Mouse (Mus musculus) hindbrain, embryonic 13.5 days (tissue): Measurements from ENCODE around the gene Dnaja3. TPM values are rescaled to one million over a fixed set of nuclear protein-coding genes. Genes with fewer than 3 reads are reported as not detected.
A peak's percentile ranks its signal among the peaks of the same experiment; 100 is the strongest.
"Not testable (repeated sequence)": the region's sequence is repeated elsewhere in the genome, so short reads cannot be mapped to it uniquely, and the experiment has no call there.

Experiments
- ATAC-seq: fragments of 200-750 bp; cut with Nextera tagmentation; 2 replicates; pipeline ENCODE4 v1.8.0; 2017; ENCODE audit warnings: moderate TSS enrichment; ENCODE audit not compliant: low FRiP score
- H3K27ac ChIP-seq: fragments of 300-500 bp; sonication (generic); 2 replicates; pipeline ENCODE4 v1.5.1; 2015; ENCODE audit warnings: inconsistent platforms, mild to moderate bottlenecking, moderate library complexity
- H3K27me3 ChIP-seq: fragments of 300-500 bp; sonication (generic); 2 replicates; pipeline ENCODE4 v1.6.1; 2015; ENCODE audit warnings: mild to moderate bottlenecking, inconsistent platforms
- H3K36me3 ChIP-seq: fragments of 300-500 bp; sonication (generic); 2 replicates; pipeline ENCODE4 v1.6.1; 2015; ENCODE audit warnings: mild to moderate bottlenecking, inconsistent platforms
- H3K4me1 ChIP-seq: fragments of 300-500 bp; sonication (generic); replicated peaks from 2 replicates; pipeline ENCODE4 v1.6.1; 2015; ENCODE audit warnings: inconsistent platforms
- H3K4me2 ChIP-seq: fragments of 300-500 bp; sonication (generic); 2 replicates; pipeline ENCODE4 v1.6.1; 2015; ENCODE audit warnings: inconsistent platforms, mild to moderate bottlenecking, moderate library complexity
- H3K4me3 ChIP-seq: fragments of 300-500 bp; sonication (generic); 2 replicates; pipeline ENCODE4 v1.5.1; 2015; ENCODE audit warnings: mild to moderate bottlenecking, inconsistent platforms
- H3K9ac ChIP-seq: fragments of 300-500 bp; sonication (generic); 2 replicates; pipeline ENCODE4 v1.6.1; 2015; ENCODE audit warnings: mild to moderate bottlenecking, inconsistent platforms
- H3K9me3 ChIP-seq: fragments of 300-500 bp; sonication (generic); 2 replicates; pipeline ENCODE4 v1.6.1; 2016; ENCODE audit warnings: inconsistent platforms
- WGBS: fragments of 180-500 bp; shearing (Covaris S2); methylation state at CpG from one replicate; pipeline ENCODE4 v1.1.7; 2015; 5-methylcytosine and 5-hydroxymethylcytosine counted together
- polyA plus RNA-seq: library from polyadenylated mRNA; unstranded; fragments of >200 nt; fragmentation: Nextera tagmentation; extraction: Ambion mirVana; gene quantifications from 2 replicates; pipeline ENCODE4 v1.2.1, GENCODE M21; 2015

Gene Dnaja3
- polyA plus RNA-seq, 1 experiment from 2014 or later, result 54.8 TPM

DNA sequence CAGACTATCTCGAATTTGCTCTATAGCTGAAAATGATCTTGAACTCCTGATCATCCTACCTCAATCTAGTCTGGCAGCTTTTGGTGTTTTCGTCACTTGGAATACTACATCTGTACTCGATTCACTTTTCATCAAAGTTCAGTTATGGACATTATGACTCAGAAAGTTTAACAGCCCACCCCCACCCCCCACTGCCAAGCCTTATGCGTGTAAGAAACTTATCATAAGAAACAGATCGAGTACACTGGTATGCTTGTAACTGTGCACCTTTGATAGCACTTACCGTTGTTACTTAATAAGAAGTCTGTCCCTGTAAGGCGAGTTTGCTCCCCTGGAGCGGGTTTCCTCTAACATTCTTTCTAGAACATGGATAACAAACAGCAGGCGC, 43.4 kb downstream of the Dnaja3 start:
- Histone ChIP-seq H3K4me2 (peak overlapping the region; percentile 93), H3K36me3 (peaks cover 12% of the 10 kb centered on the region), H3K4me1 (peaks cover 31% of the 10 kb centered on the region), H3K4me3 (peak overlapping the region; percentile 94), H3K27ac (peak overlapping the region; percentile 78), H3K27me3 (no peaks in the 10 kb centered on the region), H3K9me3 (no peaks in the 10 kb centered on the region), H3K9ac (peak overlapping the region; percentile 95)
- WGBS, result 35% methylated on average over 9 of the region's 9 CpGs
- ATAC-seq, result no peak

DNA sequence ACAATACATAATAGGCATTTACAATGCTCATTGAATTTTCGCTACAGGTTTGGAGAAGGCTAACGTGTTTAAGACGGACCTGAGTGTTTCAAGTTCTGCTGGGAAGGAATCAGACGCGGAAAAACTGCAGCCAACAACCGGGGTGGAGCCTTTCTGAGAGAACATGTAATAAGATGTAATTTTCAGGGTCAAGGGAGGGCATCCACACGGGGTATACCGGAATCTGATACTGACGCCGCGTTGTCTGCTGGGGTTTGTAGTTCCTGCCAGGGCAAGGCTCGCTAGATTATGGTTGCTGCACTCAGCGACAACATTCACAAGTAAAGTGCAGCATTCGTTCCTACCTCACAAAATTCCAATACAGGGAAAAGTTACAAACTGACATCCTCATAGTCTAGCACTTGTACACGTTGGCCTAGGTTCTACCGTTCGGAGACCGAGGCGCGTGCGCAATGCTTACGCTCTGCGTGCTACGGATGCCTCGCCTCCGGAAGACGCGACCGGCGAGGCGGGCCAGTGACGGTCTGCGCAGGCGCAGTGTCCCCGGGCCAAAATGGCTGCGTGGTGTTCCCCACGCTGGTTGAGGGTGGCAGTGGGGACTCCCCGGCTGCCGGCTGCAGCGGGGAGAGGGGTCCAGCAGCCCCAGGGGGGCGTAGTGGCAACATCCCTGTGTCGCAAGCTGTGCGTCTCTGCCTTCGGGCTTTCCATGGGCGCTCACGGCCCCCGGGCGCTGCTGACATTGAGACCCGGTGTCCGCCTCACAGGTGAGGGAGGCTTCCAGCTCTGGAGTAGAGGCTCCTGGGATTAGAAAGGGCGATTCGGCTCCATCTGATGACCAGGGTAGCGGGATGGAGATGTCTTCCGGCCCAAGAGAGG, 44.0 kb downstream of the Dnaja3 start:
- peaks cover 25% of the 10 kb centered on the region for H3K4me1 ChIP-seq
- H3K4me3 ChIP-seq, result peak overlapping the region; percentile 94
- peak overlapping the region; percentile 78 for H3K27ac ChIP-seq
- no peaks in the 10 kb centered on the region for H3K27me3 ChIP-seq
- peak overlapping the region; percentile 95 for H3K9ac ChIP-seq
- ATAC-seq, result peak; percentile 87
- H3K9me3 ChIP-seq, result no peaks in the 10 kb centered on the region
- under 1% methylated on average over 54 of the region's 54 CpGs for WGBS
- H3K4me2 ChIP-seq, result peak overlapping the region; percentile 93
- H3K36me3 ChIP-seq, result peaks cover 15% of the 10 kb centered on the region

DNA sequence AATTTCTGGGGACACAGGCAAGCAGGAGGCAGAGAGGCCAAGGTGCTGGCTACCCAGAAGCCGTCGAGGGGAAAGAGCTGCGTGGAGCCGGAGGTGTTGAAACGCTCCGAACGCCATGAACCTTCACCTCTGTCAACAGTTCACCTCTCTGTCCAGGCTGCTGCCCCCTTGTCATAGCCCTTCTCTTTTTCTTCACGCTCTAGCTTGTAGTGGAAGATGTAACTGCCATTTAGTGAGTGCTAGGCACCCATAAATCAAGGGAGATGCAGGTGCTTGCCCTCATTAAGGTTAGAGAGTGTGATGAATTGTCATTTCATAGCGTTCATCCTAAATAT, 44.6 kb downstream of the Dnaja3 start:
- 2% methylated on average over 9 of the region's 9 CpGs for WGBS
- Histone ChIP-seq H3K36me3 (peaks cover 21% of the 10 kb centered on the region), H3K9me3 (no peaks in the 10 kb centered on the region), H3K4me3 (peak overlapping the region; percentile 94), H3K9ac (peak overlapping the region; percentile 95), H3K4me1 (peaks cover 20% of the 10 kb centered on the region), H3K27ac (peak overlapping the region; percentile 78), H3K27me3 (no peaks in the 10 kb centered on the region), H3K4me2 (peak overlapping the region; percentile 93)
- no peak for ATAC-seq

DNA sequence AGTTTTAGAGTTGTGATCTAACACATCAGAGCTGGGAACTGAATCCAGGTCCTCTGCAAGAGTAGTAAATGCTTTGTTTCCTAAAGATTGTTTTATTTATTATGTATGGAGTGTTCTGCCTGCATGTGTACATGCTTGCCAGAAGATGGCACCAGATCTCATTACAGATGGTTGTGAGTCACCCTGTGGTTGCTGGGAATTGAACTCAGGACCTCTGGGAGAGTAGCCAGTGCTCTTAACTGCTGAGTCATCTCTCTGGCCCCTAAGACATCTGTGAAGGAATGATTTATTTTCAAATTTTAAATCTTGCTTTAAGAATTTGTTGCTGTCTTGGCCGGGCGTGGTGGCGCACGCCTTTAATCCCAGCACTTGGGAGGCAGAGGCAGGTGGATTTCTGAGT, 49.6 kb downstream of the Dnaja3 start:
- peaks cover 68% of the 10 kb centered on the region for H3K36me3 ChIP-seq
- H3K9me3 ChIP-seq, result not testable (repeated sequence)

DNA sequence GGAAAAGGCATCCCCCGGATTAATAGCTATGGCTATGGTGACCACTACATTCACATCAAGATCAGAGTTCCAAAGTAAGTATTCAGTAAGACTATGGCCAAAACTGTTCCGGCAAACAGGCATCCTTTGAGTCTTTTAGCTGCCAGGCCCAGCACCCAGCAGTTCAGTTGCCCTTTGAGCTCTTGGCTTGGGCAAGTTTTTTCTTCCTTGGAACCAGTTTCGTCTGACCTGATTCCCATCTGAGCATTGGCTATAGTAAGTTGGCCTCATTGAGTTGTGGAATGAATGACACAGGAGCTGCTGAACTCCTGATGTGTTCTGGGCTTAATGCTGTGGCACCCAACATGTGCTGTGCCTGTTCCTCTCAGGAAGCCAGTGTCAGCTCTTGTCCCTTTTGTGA, 61.4 kb downstream of the Dnaja3 start:
- no peak overlapping the region for H3K4me2 ChIP-seq
- no peak overlapping the region for H3K9ac ChIP-seq
- WGBS, result 96% methylated on average over 3 of the region's 3 CpGs
- H3K9me3 ChIP-seq, result no peaks in the 10 kb centered on the region
- no peak for ATAC-seq
- no peak overlapping the region for H3K27ac ChIP-seq
- H3K4me3 ChIP-seq, result no peak overlapping the region
- no peaks in the 10 kb centered on the region for H3K4me1 ChIP-seq
- peaks cover 98% of the 10 kb centered on the region for H3K36me3 ChIP-seq
- H3K27me3 ChIP-seq, result no peaks in the 10 kb centered on the region

More for the DNA sequence above, 49.6 kb downstream of the Dnaja3 start:
- not testable (repeated sequence) for ATAC-seq, H3K27ac ChIP-seq, H3K9ac ChIP-seq, H3K4me3 ChIP-seq, H3K4me2 ChIP-seq, H3K27me3 ChIP-seq
- peaks cover 13% of the 10 kb centered on the region for H3K4me1 ChIP-seq
- WGBS, result 98% methylated on average over 4 of the region's 4 CpGs

DNA sequence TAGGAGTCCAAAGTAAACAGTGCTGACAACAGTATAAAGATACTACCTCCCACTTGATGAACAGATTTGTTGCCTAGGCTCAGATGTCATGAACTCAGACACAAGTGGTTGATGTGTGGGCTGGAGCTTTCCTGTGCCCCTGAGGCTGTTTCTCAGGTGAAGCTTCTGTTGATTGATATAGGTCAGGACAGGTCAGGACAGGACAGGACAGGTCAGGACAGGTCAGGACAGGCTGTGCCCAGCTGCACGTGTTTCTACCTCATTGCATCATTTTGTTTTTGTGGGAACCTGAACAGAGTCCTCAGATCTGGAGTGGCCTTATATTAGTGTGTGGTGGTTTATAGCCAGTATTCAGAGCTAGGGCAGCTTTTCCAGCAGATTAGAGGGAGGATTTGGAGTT, 62.9 kb downstream of the Dnaja3 start:
- H3K4me1 ChIP-seq, result no peaks in the 10 kb centered on the region
- H3K27me3 ChIP-seq, result no peaks in the 10 kb centered on the region

DNA sequence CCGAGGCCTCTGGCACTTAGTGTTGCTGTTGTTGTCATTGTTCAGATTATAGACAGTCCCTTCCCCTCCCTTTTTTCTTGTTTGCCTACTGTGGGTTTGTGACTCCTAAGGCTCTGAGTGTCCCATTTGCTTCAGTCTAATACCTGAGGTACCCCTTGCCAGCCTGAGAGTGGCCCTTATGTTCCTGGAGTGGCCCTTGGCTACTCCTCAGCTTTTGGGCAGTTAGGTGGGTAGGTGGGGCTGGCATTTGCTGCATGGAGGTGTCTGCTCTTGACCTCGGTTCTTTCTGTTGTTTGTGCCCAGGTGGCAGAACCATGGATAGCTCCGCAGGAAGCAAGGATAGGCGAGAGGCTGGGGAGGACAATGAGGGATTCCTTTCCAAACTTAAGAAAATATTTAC, 65.8 kb downstream of the Dnaja3 start:
- ATAC-seq, result no peak
- Histone ChIP-seq H3K4me3 (no peak overlapping the region), H3K9me3 (no peaks in the 10 kb centered on the region), H3K9ac (no peak overlapping the region), H3K4me1 (no peaks in the 10 kb centered on the region), H3K27me3 (no peaks in the 10 kb centered on the region), H3K36me3 (peaks cover 94% of the 10 kb centered on the region), H3K4me2 (no peak overlapping the region), H3K27ac (no peak overlapping the region)
- WGBS, result 74% methylated on average over 4 of the region's 4 CpGs

More for the DNA sequence above, 62.9 kb downstream of the Dnaja3 start:
- ATAC-seq, result no peak
- H3K9me3 ChIP-seq, result no peaks in the 10 kb centered on the region
- no peak overlapping the region for H3K4me3 ChIP-seq
- 74% methylated on average over 1 of the region's 1 CpGs for WGBS
- H3K9ac ChIP-seq, result no peak overlapping the region
- H3K27ac ChIP-seq, result no peak overlapping the region
- H3K4me2 ChIP-seq, result no peak overlapping the region
- peaks cover 96% of the 10 kb centered on the region for H3K36me3 ChIP-seq

DNA sequence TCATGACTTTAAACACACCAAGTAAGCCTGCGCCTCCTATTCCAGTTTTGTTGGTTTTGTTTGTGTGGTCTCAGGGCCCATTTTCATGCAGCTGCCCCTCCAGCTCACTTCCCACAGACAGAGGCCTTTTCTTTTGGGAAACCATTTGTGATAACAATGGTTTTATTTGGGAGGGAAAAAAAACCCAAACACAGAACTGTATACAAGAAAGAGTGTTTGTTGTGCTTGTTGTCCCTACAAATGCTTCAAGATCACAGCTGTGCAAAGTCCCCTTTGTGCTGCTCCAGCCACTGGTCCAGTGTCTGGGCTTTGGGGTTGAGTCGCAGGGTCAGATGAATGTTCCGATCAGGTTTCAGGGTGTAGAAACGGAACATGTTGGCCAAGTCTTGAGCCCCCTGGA, 71.4 kb downstream of the Dnaja3 start:
- Histone ChIP-seq H3K9me3 (no peaks in the 10 kb centered on the region), H3K4me1 (no peaks in the 10 kb centered on the region), H3K9ac (no peak overlapping the region), H3K4me3 (no peak overlapping the region), H3K27ac (no peak overlapping the region), H3K36me3 (peaks cover 90% of the 10 kb centered on the region), H3K4me2 (no peak overlapping the region), H3K27me3 (no peaks in the 10 kb centered on the region)
- WGBS, result 90% methylated on average over 4 of the region's 4 CpGs
- no peak for ATAC-seq

DNA sequence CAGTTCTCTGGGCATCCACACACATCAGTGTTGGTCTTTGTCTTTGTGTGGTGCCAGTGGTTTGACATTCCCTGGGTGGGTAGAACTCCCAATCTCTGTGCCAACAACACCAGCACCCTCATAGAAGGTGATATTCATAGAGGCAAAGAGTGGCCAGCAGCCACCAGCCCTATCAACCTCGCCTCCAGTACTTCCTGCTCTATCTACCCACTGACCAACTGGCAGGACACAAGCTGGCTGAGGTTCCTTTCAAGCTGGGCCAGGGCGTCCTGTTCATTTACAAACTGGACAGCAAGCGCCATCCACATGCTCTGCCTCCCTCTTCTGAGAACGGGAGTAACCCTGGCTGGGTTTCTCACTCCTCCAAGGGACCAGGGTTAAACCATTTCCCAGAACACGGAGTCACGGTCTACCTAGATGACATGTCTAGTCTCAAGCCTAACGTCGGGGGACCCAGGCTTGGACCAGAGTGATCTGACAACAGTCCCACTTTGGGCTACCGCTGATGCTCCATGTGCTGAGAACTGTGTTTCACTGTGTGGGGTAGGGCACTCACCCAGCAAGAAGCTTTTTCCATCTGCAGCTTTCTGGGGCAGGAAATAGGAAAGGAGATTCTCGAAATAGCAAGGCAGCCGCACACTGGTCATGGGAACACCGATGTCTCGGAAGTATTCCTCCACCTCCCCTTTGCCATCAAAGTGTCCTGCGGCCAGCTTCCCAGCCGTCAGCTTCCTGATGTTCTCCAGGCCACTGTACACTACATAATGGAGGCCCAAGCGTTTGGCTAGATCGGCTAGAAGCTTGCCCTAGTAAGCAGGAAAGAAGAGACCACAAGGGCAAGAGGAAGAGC, 74.3 kb downstream of the Dnaja3 start:
- H3K4me2 ChIP-seq, result no peak overlapping the region
- H3K9me3 ChIP-seq, result no peaks in the 10 kb centered on the region
- H3K4me1 ChIP-seq, result peaks cover 10% of the 10 kb centered on the region
- 91% methylated on average over 17 of the region's 17 CpGs for WGBS
- H3K27me3 ChIP-seq, result no peaks in the 10 kb centered on the region
- no peak for ATAC-seq
- peaks cover 68% of the 10 kb centered on the region for H3K36me3 ChIP-seq
- H3K9ac ChIP-seq, result 0 out of 2 replicates have a peak overlapping the region, but pooled peaks have one; percentile 2
- H3K27ac ChIP-seq, result no peak overlapping the region
- no peak overlapping the region for H3K4me3 ChIP-seq

DNA sequence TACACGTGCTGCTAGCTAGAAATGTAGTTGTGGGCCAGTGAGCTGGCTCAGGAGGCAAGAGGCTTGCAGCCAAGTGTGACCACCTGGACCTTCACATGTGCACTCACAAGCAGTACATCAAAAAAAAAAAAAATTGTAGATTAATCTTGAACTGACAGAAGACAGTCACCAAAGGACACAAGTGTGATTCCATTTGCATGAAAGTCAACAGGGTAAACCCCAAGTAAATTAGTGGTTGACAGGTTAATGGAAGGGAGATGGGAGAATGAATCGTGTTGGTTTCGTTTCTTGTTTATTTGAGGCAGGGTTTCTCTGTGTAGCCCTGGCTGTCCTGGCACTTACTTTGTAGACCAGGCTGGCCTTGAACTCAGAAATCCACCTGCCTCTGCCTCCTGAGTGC, 78.1 kb downstream of the Dnaja3 start:
- no peaks in the 10 kb centered on the region for H3K9me3 ChIP-seq
- 69% methylated on average over 3 of the region's 3 CpGs for WGBS

DNA sequence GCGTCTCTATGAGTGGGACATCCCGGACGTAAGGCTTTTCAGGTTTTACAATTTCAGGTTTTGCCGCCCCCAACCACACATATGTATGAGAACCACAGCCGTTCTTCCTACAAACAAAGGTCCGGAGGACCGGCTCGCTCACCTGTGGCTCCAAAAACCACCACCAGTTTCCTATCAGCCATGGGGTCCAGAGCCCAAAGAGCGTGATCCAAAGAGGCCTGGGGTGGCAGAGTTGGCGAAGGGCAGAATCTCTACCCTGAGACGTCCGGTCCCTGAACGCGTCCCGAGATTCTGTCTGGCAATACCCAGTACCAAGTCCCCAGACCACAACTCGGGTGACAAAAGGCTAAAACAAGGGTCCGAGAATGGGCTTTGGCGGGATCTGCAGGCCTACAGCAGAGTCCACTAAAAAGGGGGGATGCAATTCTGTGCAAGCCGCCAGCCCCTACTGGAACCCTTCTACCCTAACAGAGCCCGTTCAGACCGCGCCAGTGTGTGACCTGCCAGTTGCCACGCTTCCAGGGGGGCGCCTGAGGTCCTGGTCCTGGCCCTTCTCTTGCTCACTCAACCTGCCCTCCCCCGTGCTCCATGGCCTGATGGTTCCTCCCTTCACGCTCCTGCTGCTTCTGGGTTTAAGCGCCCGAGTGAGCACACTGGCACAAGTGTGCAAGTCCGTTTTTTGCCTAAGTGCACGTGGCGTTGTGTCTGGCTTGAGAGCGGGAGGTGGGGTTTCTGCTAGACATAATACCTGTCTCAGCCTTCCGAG, 79.1 kb downstream of the Dnaja3 start, which contains the start of gene Nmral1:
Gene Nmral1, minus strand, starts transcription at position 604 of the 766 bp plus-strand sequence.
- Histone ChIP-seq H3K9ac (peak within 1 kb of the TSS; percentile 77), H3K36me3 (peaks cover 26% of the 10 kb centered on the region), H3K4me2 (peak within 1 kb of the TSS; percentile 71), H3K27me3 (no peaks in the 10 kb centered on the region), H3K4me3 (peak within 1 kb of the TSS; percentile 65), H3K27ac (peak within 1 kb of the TSS; percentile 88), H3K9me3 (no peaks in the 10 kb centered on the region), H3K4me1 (peaks cover 15% of the 10 kb centered on the region)
- WGBS, result 13% methylated on average over 33 of the region's 33 CpGs
- peak; percentile 85 for ATAC-seq

More for the DNA sequence above, 78.1 kb downstream of the Dnaja3 start:
- peak overlapping the region; percentile 65 for H3K4me3 ChIP-seq
- ATAC-seq, result no peak
- no peaks in the 10 kb centered on the region for H3K27me3 ChIP-seq
- peak overlapping the region; percentile 71 for H3K4me2 ChIP-seq
- peaks cover 15% of the 10 kb centered on the region for H3K4me1 ChIP-seq
- peaks cover 35% of the 10 kb centered on the region for H3K36me3 ChIP-seq
- H3K27ac ChIP-seq, result no peak overlapping the region
- peak overlapping the region; percentile 77 for H3K9ac ChIP-seq
